Mouse (Mus musculus): ENCODE results near the gene Cdkl3. TPM values are rescaled to one million over a fixed set of nuclear protein-coding genes. Genes with fewer than 3 reads are reported as not detected.

Cdkl3 gene
- polyA plus RNA-seq (2016; fragmentation: Nextera tagmentation; extraction: Ambion mirVana): 2.1 and 2.6 TPM in 2 replicates

GRCm38 (mm10) chr11:52003772-52004528 lies at the start of gene Cdkl3:
Gene Cdkl3, plus strand, starts transcription at chr11:52004221.
- ATAC-seq: peak; percentile 91
- Histone ChIP-seq H3K4me1 (peaks cover 54% of the 10 kb centered on the region), H3K9me3 (replicated peaks) (no peaks in the 10 kb centered on the region), H3K4me3 (peak within 1 kb of the TSS; percentile 85), H3K27ac (peak within 1 kb of the TSS; percentile 86), H3K9ac (peak within 1 kb of the TSS; percentile 84), H3K4me2 (peak within 1 kb of the TSS; percentile 90), H3K36me3 (no peaks in the 10 kb centered on the region), H3K27me3 (replicated peaks) (no peaks in the 10 kb centered on the region)
- under 1% methylated on average over 50 of the region's 51 CpGs for WGBS (ENCODE audit: insufficient replicate concordance)

GRCm38 (mm10) chr11:51956112-51956511 lies 47.9 kb upstream of the Cdkl3 start:
- Histone ChIP-seq H3K9me3 (replicated peaks) (no peaks in the 10 kb centered on the region), H3K27me3 (replicated peaks) (no peaks in the 10 kb centered on the region), H3K4me3 (no peak overlapping the region), H3K4me1 (peaks cover 6% of the 10 kb centered on the region; the same call in 1 of the 2 replicates), H3K4me2 (no peak overlapping the region), H3K36me3 (no peaks in the 10 kb centered on the region), H3K27ac (no peak overlapping the region), H3K9ac (no peak overlapping the region)
- WGBS (ENCODE audit: insufficient replicate concordance): 68% methylated on average over 9 of the region's 9 CpGs
- ATAC-seq: no peak

GRCm38 (mm10) chr11:51957760-51958159 lies 46.3 kb upstream of the Cdkl3 start:
- no peak overlapping the region for H3K9ac ChIP-seq
- WGBS (ENCODE audit: insufficient replicate concordance): 74% methylated on average over 4 of the region's 4 CpGs
- H3K27me3 ChIP-seq (replicated peaks): no peaks in the 10 kb centered on the region
- H3K9me3 ChIP-seq (replicated peaks): no peaks in the 10 kb centered on the region
- no peak overlapping the region for H3K4me3 ChIP-seq
- ATAC-seq: no peak
- H3K4me2 ChIP-seq: no peak overlapping the region
- H3K4me1 ChIP-seq: no peaks in the 10 kb centered on the region
- no peak overlapping the region for H3K27ac ChIP-seq
- no peaks in the 10 kb centered on the region for H3K36me3 ChIP-seq

- Histone ChIP-seq H3K4me1 (no peaks in the 10 kb centered on the region), H3K9ac (no peak overlapping the region), H3K4me3 (no peak overlapping the region), H3K27ac (no peak overlapping the region), H3K27me3 (replicated peaks) (no peaks in the 10 kb centered on the region), H3K4me2 (no peak overlapping the region), H3K9me3 (replicated peaks) (no peaks in the 10 kb centered on the region), H3K36me3 (no peaks in the 10 kb centered on the region)
- ATAC-seq: no peak
- WGBS (ENCODE audit: insufficient replicate concordance): 62% methylated on average over 5 of the region's 5 CpGs
Measured at GRCm38 (mm10) chr11:51959511-51959910, 44.5 kb upstream of the Cdkl3 start.

- Histone ChIP-seq H3K9me3 (replicated peaks) (no peaks in the 10 kb centered on the region), H3K4me3 (no peak overlapping the region), H3K36me3 (no peaks in the 10 kb centered on the region), H3K9ac (no peak overlapping the region), H3K4me1 (no peaks in the 10 kb centered on the region), H3K4me2 (no peak overlapping the region), H3K27ac (no peak overlapping the region), H3K27me3 (replicated peaks) (no peaks in the 10 kb centered on the region)
- no peak for ATAC-seq
- WGBS (ENCODE audit: insufficient replicate concordance): 70% methylated on average over 4 of the region's 4 CpGs
Measured at GRCm38 (mm10) chr11:51960061-51960460, 44.0 kb upstream of the Cdkl3 start.

- no peaks in the 10 kb centered on the region for H3K4me1 ChIP-seq
- no peak overlapping the region for H3K4me3 ChIP-seq
- ATAC-seq: no peak
- H3K27me3 ChIP-seq (replicated peaks): no peaks in the 10 kb centered on the region
- WGBS (ENCODE audit: insufficient replicate concordance): 57% methylated on average over 11 of the region's 11 CpGs
- no peak overlapping the region for H3K4me2 ChIP-seq
- no peaks in the 10 kb centered on the region for H3K9me3 ChIP-seq (replicated peaks)
- no peak overlapping the region for H3K27ac ChIP-seq
- H3K36me3 ChIP-seq: no peaks in the 10 kb centered on the region
- H3K9ac ChIP-seq: no peak overlapping the region
Measured at GRCm38 (mm10) chr11:51960967-51961471, 43.0 kb upstream of the Cdkl3 start.

- no peaks in the 10 kb centered on the region for H3K36me3 ChIP-seq
- no peak overlapping the region for H3K4me3 ChIP-seq
- H3K27me3 ChIP-seq (replicated peaks): no peaks in the 10 kb centered on the region
- no peak overlapping the region for H3K27ac ChIP-seq
- no peaks in the 10 kb centered on the region for H3K9me3 ChIP-seq (replicated peaks)
- ATAC-seq: no peak
- H3K4me1 ChIP-seq: no peaks in the 10 kb centered on the region
- no peak overlapping the region for H3K9ac ChIP-seq
- WGBS (ENCODE audit: insufficient replicate concordance): 57% methylated on average over 8 of the region's 8 CpGs
- H3K4me2 ChIP-seq: no peak overlapping the region
Measured at GRCm38 (mm10) chr11:51961761-51962160, 42.3 kb upstream of the Cdkl3 start.

GRCm38 (mm10) chr11:51962277-51962676 lies 41.7 kb upstream of the Cdkl3 start:
- Histone ChIP-seq H3K4me2 (no peak overlapping the region), H3K9ac (no peak overlapping the region), H3K9me3 (replicated peaks) (no peaks in the 10 kb centered on the region), H3K27ac (no peak overlapping the region), H3K27me3 (replicated peaks) (no peaks in the 10 kb centered on the region), H3K36me3 (no peaks in the 10 kb centered on the region), H3K4me3 (no peak overlapping the region), H3K4me1 (no peaks in the 10 kb centered on the region)
- 78% methylated on average over 7 of the region's 7 CpGs for WGBS (ENCODE audit: insufficient replicate concordance)
- ATAC-seq: no peak

GRCm38 (mm10) chr11:51966651-51967050 lies 37.4 kb upstream of the Cdkl3 start:
- H3K27ac ChIP-seq: no peak overlapping the region
- H3K4me1 ChIP-seq: peaks cover 15% of the 10 kb centered on the region
- no peak overlapping the region for H3K4me2 ChIP-seq
- no peak overlapping the region for H3K9ac ChIP-seq
- H3K36me3 ChIP-seq: peaks cover 29% of the 10 kb centered on the region
- 65% methylated on average over 5 of the region's 5 CpGs for WGBS (ENCODE audit: insufficient replicate concordance)
- H3K4me3 ChIP-seq: no peak overlapping the region
- no peak for ATAC-seq
- no peaks in the 10 kb centered on the region for H3K27me3 ChIP-seq (replicated peaks)
- H3K9me3 ChIP-seq (replicated peaks): no peaks in the 10 kb centered on the region

GRCm38 (mm10) chr11:51967443-51968401 lies 36.3 kb upstream of the Cdkl3 start, which contains the start of gene Cdkn2aipnl:
Gene Cdkn2aipnl, plus strand, starts transcription at chr11:51967661.
- Histone ChIP-seq H3K9ac (peak within 1 kb of the TSS; percentile 85), H3K4me2 (peak within 1 kb of the TSS; percentile 84), H3K36me3 (peaks cover 40% of the 10 kb centered on the region), H3K4me3 (peak within 1 kb of the TSS; percentile 72), H3K4me1 (peaks cover 15% of the 10 kb centered on the region), H3K27ac (peak within 1 kb of the TSS; percentile 62; the same call in 1 of the 2 replicates), H3K27me3 (replicated peaks) (no peaks in the 10 kb centered on the region), H3K9me3 (replicated peaks) (no peaks in the 10 kb centered on the region)
- under 1% methylated on average over 63 of the region's 63 CpGs for WGBS (ENCODE audit: insufficient replicate concordance)
- peak; percentile 96 for ATAC-seq

- Histone ChIP-seq H3K9me3 (replicated peaks) (no peaks in the 10 kb centered on the region), H3K9ac (peak overlapping the region; percentile 23; the same call in 1 of the 2 replicates), H3K4me3 (peak overlapping the region; percentile 72), H3K4me1 (peaks cover 15% of the 10 kb centered on the region), H3K27me3 (replicated peaks) (no peaks in the 10 kb centered on the region), H3K27ac (no peak overlapping the region), H3K4me2 (peak overlapping the region; percentile 84), H3K36me3 (peaks cover 51% of the 10 kb centered on the region)
- 66% methylated on average over 9 of the region's 9 CpGs for WGBS (ENCODE audit: insufficient replicate concordance)
- no peak for ATAC-seq
Measured at GRCm38 (mm10) chr11:51968896-51969295, 35.1 kb upstream of the Cdkl3 start.

GRCm38 (mm10) chr11:51969511-51969910 lies 34.5 kb upstream of the Cdkl3 start:
- peaks cover 58% of the 10 kb centered on the region for H3K36me3 ChIP-seq
- no peaks in the 10 kb centered on the region for H3K27me3 ChIP-seq (replicated peaks)
- no peak overlapping the region for H3K4me2 ChIP-seq
- no peak for ATAC-seq
- H3K9me3 ChIP-seq (replicated peaks): no peaks in the 10 kb centered on the region
- peaks cover 15% of the 10 kb centered on the region for H3K4me1 ChIP-seq
- no peak overlapping the region for H3K27ac ChIP-seq
- WGBS (ENCODE audit: insufficient replicate concordance): 72% methylated on average over 2 of the region's 2 CpGs
- no peak overlapping the region for H3K9ac ChIP-seq
- no peak overlapping the region for H3K4me3 ChIP-seq
